Mouse (Mus musculus) kidney, adult 11 months (tissue): ENCODE data around the gene H2-Ke6.
"Not testable (repeated sequence)": the region's sequence is repeated elsewhere in the genome, so short reads cannot be mapped to it uniquely, and the experiment has no call there.

Experiments
- DNase-seq: peaks from one replicate; pipeline ENCODE4 v3.0.0; 2022

Gene H2-Ke6

DNA sequence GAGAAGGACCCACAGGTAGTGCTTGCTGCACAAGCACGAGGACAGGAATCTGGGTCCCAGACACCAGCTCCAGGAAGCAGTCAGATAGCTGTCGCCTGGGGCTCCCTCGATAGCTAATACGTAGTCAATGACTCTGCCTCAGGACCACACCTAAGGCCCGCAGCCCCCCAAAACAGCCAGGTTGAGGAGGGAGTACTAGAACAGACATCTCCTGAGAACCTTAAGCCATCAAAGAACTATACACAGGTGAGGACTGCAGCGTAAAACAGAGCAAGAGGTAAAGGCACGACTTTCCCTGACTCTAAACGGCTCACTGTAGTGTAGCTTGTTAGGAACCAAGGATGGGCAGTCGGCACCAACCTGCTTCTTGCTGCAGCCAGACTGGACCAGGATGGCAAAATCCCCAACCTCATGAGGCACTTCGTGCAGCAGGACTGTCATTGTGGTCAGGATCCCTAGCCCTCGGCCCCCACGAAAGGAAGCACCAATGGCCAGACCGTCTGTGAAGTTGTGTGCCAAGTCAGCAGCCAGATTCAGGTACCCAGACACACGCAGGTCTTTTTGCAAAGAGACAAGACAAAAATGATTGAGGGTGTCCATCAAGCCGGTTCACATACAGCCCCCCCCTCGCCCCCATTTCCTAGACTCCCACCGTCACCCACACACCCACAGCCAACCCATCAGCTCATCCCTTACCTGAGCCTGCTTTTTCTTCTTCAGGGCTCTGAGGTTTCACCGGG, 1.5 kb upstream of the H2-Ke6 start:
- no peak for DNase-seq

DNA sequence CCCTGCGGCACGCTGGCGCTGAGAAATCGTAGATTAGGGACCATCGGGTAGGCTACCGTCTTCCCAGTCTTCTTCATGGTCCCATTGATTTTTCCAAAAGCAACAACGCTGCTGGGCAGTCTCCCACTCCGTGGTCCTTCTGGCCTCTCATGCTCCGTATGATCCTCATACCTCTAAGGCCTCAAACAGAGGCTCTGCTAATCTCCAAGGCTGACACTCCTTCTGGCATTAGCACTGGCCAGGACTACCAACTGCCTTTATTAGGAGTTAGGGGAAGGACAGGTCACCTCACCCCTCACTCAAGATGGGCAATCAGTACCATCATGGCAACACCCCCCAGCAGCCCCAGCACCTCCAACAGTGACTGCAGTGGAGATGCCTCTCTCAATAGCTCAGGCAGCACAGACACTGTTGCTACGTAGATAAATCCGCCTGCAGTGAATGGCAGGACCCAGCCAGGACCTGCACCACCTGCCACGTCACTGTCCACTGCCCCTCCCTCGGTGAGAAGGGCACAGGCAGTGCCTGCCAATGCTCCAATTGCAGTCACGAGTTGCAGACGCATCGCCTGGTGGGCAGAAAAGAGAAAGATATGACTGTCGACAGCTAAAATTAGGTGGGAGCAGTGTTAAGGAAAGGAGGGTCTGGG, 765 bp upstream of the H2-Ke6 start:
- peak; percentile 26 for DNase-seq

DNA sequence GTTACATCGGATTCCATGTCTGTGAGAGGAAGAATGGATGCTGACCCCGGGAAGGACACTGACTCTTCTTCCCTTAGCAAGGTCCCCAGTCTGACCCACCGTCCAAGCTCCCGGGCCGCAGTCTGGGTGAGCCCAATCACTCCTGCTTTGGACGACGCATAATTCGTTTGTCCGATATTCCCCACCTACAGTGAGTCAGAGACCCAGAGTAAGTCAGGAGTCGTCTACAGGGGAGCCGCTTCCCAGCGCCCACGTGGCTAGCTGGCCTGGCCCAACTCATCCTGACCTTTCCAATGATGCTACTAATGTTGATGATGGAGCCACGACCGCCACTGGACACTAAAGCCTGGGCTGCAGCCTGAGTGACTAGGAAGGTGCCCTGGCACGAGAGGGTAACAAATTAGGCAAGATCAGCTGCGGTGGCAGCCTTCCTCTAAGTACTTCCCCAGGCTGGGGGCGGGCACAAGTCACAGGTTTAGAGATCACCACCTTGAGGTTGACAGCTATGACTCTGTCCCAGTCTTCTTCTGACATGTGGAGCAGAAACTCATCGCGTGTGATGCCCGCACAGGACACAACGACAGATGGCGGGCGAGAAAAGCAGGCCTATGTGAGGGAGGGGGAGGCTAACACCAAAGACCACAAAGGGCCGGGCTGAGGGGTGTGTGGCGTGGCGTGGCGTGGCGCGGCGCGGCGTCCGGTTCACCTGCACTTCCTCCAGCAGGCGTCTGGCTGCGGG, 774 bp downstream of the H2-Ke6 start:
- DNase-seq, result peak; percentile 44

GRCm38 (mm10) chr17:34026221-34026620, 1.6 kb downstream of the H2-Ke6 start:
- DNase-seq, result peak; percentile 12

DNA sequence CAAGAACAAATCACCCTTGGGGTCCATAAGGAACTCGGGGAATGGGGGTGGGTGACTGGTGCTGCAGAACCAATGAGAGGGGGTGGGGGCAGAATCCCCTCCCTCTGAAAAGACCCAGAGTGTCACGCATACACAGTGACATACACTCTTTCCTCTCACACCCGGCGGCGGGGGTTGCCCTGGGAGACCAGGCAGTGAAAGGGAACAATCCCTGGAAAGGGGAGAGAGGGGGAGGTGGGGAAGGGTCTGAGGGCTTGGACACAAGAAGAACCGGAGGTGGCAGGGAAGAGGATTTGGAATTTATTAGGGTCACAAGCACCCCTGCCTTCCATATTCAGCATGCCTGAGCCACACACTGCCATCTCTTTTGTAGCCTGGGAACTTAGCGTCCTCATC, 2.1 kb downstream of the H2-Ke6 start:
- DNase-seq, result peak; percentile 15

GRCm38 (mm10) chr17:34024861-34025755, 2.8 kb downstream of the H2-Ke6 start:
- DNase-seq, result no peak

GRCm38 (mm10) chr17:34024317-34024821, 3.5 kb downstream of the H2-Ke6 start, which contains the start of gene Ring1:
Gene Ring1 (minus strand): TSS chr17:34024680.
- peak; percentile 77 for DNase-seq

GRCm38 (mm10) chr17:34023678-34024077, 4.2 kb downstream of the H2-Ke6 start:
- peak; percentile 11 for DNase-seq

GRCm38 (mm10) chr17:34022987-34023386, 4.9 kb downstream of the H2-Ke6 start:
- DNase-seq, result peak; percentile 15

DNA sequence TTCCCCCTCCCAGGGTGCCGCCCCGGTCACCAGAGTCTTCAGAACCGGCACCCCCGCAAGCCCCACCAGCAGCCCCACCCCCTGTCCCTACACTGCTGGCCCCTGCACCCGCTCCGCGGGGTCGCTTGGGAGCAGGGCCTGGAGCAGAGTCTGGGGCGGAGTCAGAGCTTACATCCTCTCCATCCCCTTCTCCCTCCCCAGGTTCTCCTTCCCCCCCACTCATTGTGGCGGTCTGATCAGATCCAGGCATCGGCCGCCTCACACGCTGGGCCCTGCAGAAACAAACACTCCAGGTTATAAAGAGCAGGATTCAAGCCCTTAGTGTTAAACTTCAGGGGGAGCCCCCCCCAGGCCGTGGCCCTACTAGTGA, 5.5 kb downstream of the H2-Ke6 start:
- DNase-seq, result no peak

- peak; percentile 8 for DNase-seq
Measured at GRCm38 (mm10) chr17:34021539-34022413, 6.1 kb downstream of the H2-Ke6 start.

GRCm38 (mm10) chr17:34013436-34013835, 14.4 kb downstream of the H2-Ke6 start:
- no peak for DNase-seq

- no peak for DNase-seq
Measured at GRCm38 (mm10) chr17:34010156-34010555, 17.7 kb downstream of the H2-Ke6 start.

GRCm38 (mm10) chr17:34006570-34006969, 21.3 kb downstream of the H2-Ke6 start:
- no peak for DNase-seq

GRCm38 (mm10) chr17:34003426-34003825, 24.4 kb downstream of the H2-Ke6 start:
- DNase-seq, result no peak

DNA sequence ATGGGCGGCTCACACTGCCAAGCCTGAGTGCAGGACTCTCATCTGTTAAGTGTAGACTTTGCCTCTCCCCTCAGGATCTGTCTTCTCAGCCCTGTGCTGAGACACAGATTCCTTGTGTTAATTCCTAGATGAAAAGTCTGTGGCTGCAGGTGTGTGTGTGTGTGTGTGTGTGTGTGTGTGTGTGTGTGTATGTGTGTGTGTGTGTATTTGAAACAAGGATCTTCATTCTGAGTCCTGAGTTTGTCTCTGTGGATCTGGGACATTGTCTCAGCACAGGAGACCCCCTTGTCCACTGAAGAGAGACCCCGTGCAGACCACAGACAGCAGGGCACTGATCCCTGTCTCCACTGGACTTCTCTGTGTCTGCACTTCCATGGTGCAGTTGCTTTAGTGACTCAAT, 27.1 kb downstream of the H2-Ke6 start:
- DNase-seq, result not testable (repeated sequence)

DNA sequence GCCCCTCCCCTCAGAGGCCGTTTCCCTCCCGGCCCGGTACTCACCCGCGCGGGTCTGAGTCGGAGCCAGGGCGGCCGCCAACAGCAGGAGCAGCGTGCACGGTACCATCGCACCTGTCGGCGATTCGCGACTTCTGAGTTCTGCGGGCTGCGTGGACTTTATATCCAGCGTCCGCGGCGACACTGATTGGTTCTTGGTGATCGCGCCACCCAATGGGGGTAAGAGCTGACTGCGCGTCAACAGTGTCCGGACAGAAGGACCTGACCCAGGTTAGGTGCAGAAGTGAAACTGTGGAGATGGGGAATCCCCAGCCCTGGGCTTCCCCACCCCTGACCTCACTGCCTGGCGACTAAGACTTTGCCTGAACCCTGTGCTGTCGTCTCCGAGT, 27.7 kb downstream of the H2-Ke6 start, which contains the start of gene H2-K1:
H2-K1 (minus strand) TSS at position 198 of the 388 bp plus-strand sequence.
- DNase-seq, result peak; percentile 95

- DNase-seq, result peak; percentile 29
Measured at GRCm38 (mm10) chr17:33999341-34000149, 28.3 kb downstream of the H2-Ke6 start.

DNA sequence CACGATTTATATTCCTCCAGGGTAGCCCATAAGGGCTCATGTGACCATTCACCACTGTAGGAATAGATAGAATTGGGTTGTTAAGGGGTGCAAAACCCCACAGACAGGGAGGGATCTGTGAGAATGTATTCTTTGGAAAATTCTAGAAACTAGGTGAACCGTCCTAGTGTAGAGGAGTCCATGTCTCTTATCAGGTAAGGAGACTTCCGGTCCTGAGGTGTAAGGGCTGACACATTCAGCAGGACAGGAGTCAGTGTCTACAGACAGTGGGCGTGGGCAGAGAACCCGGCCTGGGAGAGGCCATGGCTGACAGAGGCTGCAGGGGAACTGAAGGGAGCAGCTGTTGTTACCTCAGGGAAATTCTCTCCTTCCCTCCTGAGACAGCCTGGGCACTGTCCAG, 29.2 kb downstream of the H2-Ke6 start:
- not testable (repeated sequence) for DNase-seq

- not testable (repeated sequence) for DNase-seq
Measured at GRCm38 (mm10) chr17:33997025-33997424, 30.8 kb downstream of the H2-Ke6 start.
